Mouse (Mus musculus) C2C12 (cell line): Measurements from ENCODE around the gene Zfand2b.

Experiments
- CTCF ChIP-seq: IDR thresholded peaks from one replicate; pipeline ENCODE4 v1.5.1; 2011; ENCODE audit not compliant: control insufficient read depth, insufficient read depth, insufficient read length
- MAX ChIP-seq: IDR thresholded peaks from one replicate; pipeline ENCODE4 v1.6.1; 2011; ENCODE audit warnings: mild to moderate bottlenecking, control low read depth
- MYOD1 ChIP-seq: IDR thresholded peaks from one replicate; pipeline ENCODE4 v1.6.1; 2011; ENCODE audit warnings: low read depth; ENCODE audit not compliant: control insufficient read depth, insufficient read length
- MYOG ChIP-seq: IDR thresholded peaks from one replicate; pipeline ENCODE4 v1.6.1; 2011; ENCODE audit not compliant: control insufficient read depth, insufficient read length; ENCODE audit errors: extremely low read depth

- TF ChIP-seq CTCF = no peak
- TF ChIP-seq MAX = no peak
- no peak for TF ChIP-seq MYOD1
- TF ChIP-seq MYOG = no peak
These were observed 51.1 kb downstream of the Zfand2b start, which contains the start of gene Tuba4a for GRCm38 (mm10) chr1:75219531-75219930.
